Mouse (Mus musculus) E14TG2a.4 (cell line): ENCODE data around the gene Gm38655.

Experiments
- H3K27me3 ChIP-seq: 2 replicates; pipeline ENCODE4 v1.6.1; 2014; ENCODE audit warnings: low read length, control low read depth; ENCODE audit not compliant: insufficient read depth
- H3K36me3 ChIP-seq: 2 replicates; pipeline ENCODE4 v1.6.1; 2014; ENCODE audit warnings: low read length, control low read depth; ENCODE audit not compliant: insufficient read depth
- H3K4me1 ChIP-seq: replicated peaks from 2 replicates; pipeline ENCODE4 v1.6.1; 2014; ENCODE audit warnings: low read depth, low read length, control low read depth
- H3K4me3 ChIP-seq: replicated peaks from 2 replicates; pipeline ENCODE4 v1.5.1; 2014; ENCODE audit warnings: mild to moderate bottlenecking, low read length
- H3K9me3 ChIP-seq: 2 replicates; pipeline ENCODE4 v1.6.1; 2014; ENCODE audit warnings: low read length, control low read depth
- CTCF ChIP-seq: conservative IDR thresholded peaks from 2 replicates; pipeline ENCODE4 v1.5.1; 2014; ENCODE audit warnings: low read length
- POU5F1 ChIP-seq: IDR thresholded peaks from 2 replicates; pipeline ENCODE4 v1.6.1; 2014; ENCODE audit warnings: low read length, borderline replicate concordance

The Gm38655 gene

DNA sequence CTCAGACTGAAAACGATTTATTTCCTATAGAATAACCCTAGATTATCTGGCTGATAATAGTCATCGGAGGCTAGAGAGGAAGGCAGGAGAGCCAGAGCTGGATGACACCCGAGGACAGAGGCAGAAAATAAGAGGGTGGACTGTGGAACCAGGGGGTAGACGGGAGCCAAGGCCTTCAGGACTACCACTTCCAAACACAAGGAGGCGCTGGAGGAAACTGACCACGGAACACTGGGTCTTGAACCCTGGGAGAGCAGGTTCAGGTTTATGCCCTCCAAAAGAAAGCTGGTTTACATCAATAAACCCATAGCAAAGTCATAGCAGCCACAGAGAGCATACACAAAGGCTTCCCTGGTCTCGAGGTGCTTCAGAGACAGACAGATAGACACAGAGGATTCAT is 51.3 kb downstream of the Gm38655 start:
- Histone ChIP-seq H3K9me3 (no peaks in the 10 kb centered on the region), H3K4me1 (peaks cover 4% of the 10 kb centered on the region; the same call in 1 of the 2 replicates), H3K36me3 (no peaks in the 10 kb centered on the region), H3K4me3 (no peak overlapping the region), H3K27me3 (peaks cover 14% of the 10 kb centered on the region)
- peak; percentile 66 for TF ChIP-seq CTCF
- TF ChIP-seq POU5F1 = no peak
